Comparison of ENCODE assay signal across 7 mouse cellular contexts in genomic region chr7:97580843-97581214, GRCm38 (mm10). TPM values are rescaled to one million over a fixed set of nuclear protein-coding genes. Genes with fewer than 3 reads are reported as not detected.
DNase-seq lines count a peak whose midpoint lies in the region.

No protein-coding gene starts in this region.

- no peaks in the 10 kb centered on the region for H3K27me3 ChIP-seq in megakaryocyte, embryonic 14.5 days (replicated peaks)

- peak overlapping the region; percentile 97 for H3K4me3 ChIP-seq in megakaryocyte, embryonic 14.5 days (replicated peaks)

- peak; percentile 77 for DNase-seq in adipocyte (ENCODE audit: low spot score)
- peak; percentile 54 to 76 for DNase-seq in cerebellum, postnatal 4 days (ENCODE audit: low spot score in 2 of 2)
- DNase-seq in gastrocnemius, adult 8-10 months (ENCODE audit: low spot score in 2 of 2) = peak; percentile 56 to 75
- DNase-seq in hindlimb bud, embryonic 11.5 days (ENCODE audit: extremely low spot score, low read depth, low spot score) = peak; percentile 54
- DNase-seq in left cerebral cortex, adult 8-10 months (ENCODE audit: low spot score in 2 of 2) = peak; percentile 72 to 73
- DNase-seq in right cerebral cortex, postnatal 25 days = peak; percentile 82

- H3K36me3 ChIP-seq in megakaryocyte, embryonic 14.5 days (replicated peaks; ENCODE audit: low read length) = peaks cover 11% of the 10 kb centered on the region

- H3K4me1 ChIP-seq in megakaryocyte, embryonic 14.5 days = peaks cover 43% of the 10 kb centered on the region

- peaks cover 3% of the 10 kb centered on the region for H3K9me3 ChIP-seq in megakaryocyte, embryonic 14.5 days

RNA-seq across cellular contexts. Expression of gene Rsf1, which starts 1.1 kb away (rescaled TPM):
- 10 to 100 TPM; 13.6 to 16.2 (median 14.5) TPM for total RNA-seq in gastrocnemius, adult 8-10 months (2022)
- total RNA-seq in left cerebral cortex, adult 8-10 months (2022) = 10 to 100 TPM; 42.3 to 50.3 (median 43.6) TPM
- 2.4 and 10.3 TPM in 2 replicates for polyA plus RNA-seq in megakaryocyte, embryonic 14.5 days (2012; ENCODE audit: insufficient read depth, low replicate concordance)

RNA-seq across cellular contexts. Expression of gene Aamdc, which starts 1.5 kb away (rescaled TPM):
- total RNA-seq in gastrocnemius, adult 8-10 months (2022) = 100 to 1,000 TPM; 117 to 148 (median 134) TPM
- 10 to 100 TPM; 34.5 to 41.7 (median 36.6) TPM for total RNA-seq in left cerebral cortex, adult 8-10 months (2022)
- polyA plus RNA-seq in megakaryocyte, embryonic 14.5 days (2012; ENCODE audit: insufficient read depth, low replicate concordance) = 6.3 TPM in 1 of 2 replicates, not detected in the other

Comparison
In these comparisons a context has a peak if more than half of its experiments do, and no peak if none do; other contexts are left out.
1. Peak in every context shown above with its lines: DNase-seq and H3K4me3 ChIP-seq.